Mouse (Mus musculus) heart, postnatal 0 days (tissue): ENCODE measurements at regions not wholly inside any gene's neighbourhood (a gene's known extent, or its start where the extent isn't known, plus 50 kb on each side); places are given as distances from the start of the nearest gene placed in this dataset.
"Not testable (repeated sequence)": the region's sequence is repeated elsewhere in the genome, so short reads cannot be mapped to it uniquely, and the experiment has no call there.

Source experiments
- CTCF ChIP-seq: IDR thresholded peaks from 2 replicates; pipeline ENCODE4 v1.5.1; 2016; ENCODE audit warnings: antibody characterized with exemption, control low read depth, low read depth
- EP300 ChIP-seq: IDR thresholded peaks from 2 replicates; pipeline ENCODE4 v1.6.1; 2016; ENCODE audit warnings: antibody characterized with exemption, low read depth

GRCm38 (mm10) chrX:55584758-55585157 lies 358.1 kb downstream of the Slxl1 start:
- 0 out of 2 replicates have a peak, but pooled peaks have one; percentile 2 for TF ChIP-seq CTCF
- TF ChIP-seq EP300: not testable (repeated sequence)
